Mouse (Mus musculus): ENCODE data around the gene Treh. TPM values are rescaled to one million over a fixed set of nuclear protein-coding genes. Genes with fewer than 3 reads are reported as not detected.

Treh gene
- polyA plus RNA-seq, 1 experiment from 2014 or later = not detected

DNA sequence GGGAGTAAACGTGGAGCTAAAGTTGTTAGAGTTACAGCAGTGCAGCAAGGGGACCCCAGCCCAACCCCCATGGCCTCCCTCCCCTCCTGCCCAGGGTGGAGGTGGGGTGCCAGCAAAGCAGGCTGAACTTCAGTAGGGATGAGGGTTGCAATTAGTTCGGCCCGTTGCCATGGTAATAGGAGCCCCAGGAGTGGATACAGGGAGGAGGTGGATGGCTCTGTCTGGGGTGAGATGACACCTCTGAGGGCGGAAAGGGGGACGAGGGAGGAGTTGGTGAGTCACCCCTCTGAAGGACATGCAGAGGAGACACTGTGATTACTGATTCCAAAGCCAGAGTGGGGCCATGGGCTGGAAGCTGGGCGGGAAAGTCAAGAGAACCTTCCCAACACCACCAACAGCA is 35.9 kb downstream of the Treh start:
- Histone ChIP-seq H3K27me3 (replicated peaks) (no peaks in the 10 kb centered on the region), H3K27ac (no peak overlapping the region), H3K9ac (peak overlapping the region; percentile 45; the same call in 1 of the 2 replicates), H3K4me2 (replicated peaks) (peak overlapping the region; percentile 88), H3K4me1 (replicated peaks) (peaks cover 32% of the 10 kb centered on the region), H3K4me3 (replicated peaks) (peak overlapping the region; percentile 44), H3K36me3 (no peaks in the 10 kb centered on the region), H3K9me3 (no peaks in the 10 kb centered on the region)
- 27% methylated on average over 6 of the region's 6 CpGs for WGBS
- ATAC-seq = no peak; the same call in 1 of the 2 replicates

DNA sequence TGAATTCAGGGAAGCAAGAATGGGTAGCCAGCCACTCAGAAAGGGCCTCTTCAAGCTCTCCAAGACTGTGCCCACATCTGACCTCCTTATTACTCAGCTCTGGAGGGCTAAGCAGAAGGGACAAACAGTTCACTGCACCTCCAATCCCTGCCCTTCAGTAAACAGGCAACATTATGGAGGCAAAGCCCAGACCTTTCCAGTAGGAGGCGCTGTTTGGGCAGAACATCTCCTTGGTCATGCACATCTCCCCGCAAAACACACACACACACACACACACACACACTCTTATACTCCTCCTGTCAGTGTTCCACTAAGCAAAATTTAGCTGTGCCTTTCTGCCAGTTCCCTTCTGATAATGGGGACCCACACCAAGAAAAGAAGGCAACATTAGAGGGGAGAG is 36.6 kb downstream of the Treh start:
- no peaks in the 10 kb centered on the region for H3K36me3 ChIP-seq
- H3K27me3 ChIP-seq (replicated peaks) = no peaks in the 10 kb centered on the region
- WGBS = 57% methylated on average over 2 of the region's 2 CpGs
- H3K4me2 ChIP-seq (replicated peaks) = no peak overlapping the region
- ATAC-seq = no peak
- no peak overlapping the region for H3K27ac ChIP-seq
- H3K9ac ChIP-seq = no peak overlapping the region
- peaks cover 32% of the 10 kb centered on the region for H3K4me1 ChIP-seq (replicated peaks)
- H3K9me3 ChIP-seq = no peaks in the 10 kb centered on the region
- no peak overlapping the region for H3K4me3 ChIP-seq (replicated peaks)

DNA sequence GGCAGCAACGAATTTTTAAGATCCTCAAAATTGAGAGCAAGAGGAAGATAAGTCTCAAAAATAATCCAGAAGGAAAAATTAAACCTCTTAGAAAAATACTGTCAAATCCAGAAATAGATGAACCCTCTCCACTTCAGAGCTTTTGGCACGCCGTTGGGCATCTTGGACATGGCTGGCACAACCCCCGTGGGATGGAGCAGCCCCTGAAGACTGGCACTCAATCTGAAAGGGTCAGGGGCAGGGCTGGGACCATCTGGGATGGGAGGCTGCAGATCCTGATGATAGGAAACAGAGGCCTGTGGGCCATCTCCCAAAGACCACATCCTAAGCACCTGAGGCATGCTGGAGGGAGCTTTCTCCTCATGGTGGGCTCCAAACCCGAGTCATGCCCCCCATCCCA is 37.2 kb downstream of the Treh start:
- Histone ChIP-seq H3K9me3 (no peaks in the 10 kb centered on the region), H3K27me3 (replicated peaks) (no peaks in the 10 kb centered on the region), H3K4me3 (replicated peaks) (no peak overlapping the region), H3K4me2 (replicated peaks) (no peak overlapping the region), H3K4me1 (replicated peaks) (peaks cover 32% of the 10 kb centered on the region), H3K9ac (no peak overlapping the region), H3K36me3 (0 out of 2 replicates have a peak, but pooled peaks cover 2% of the 10 kb centered on the region), H3K27ac (no peak overlapping the region)
- 81% methylated on average over 5 of the region's 5 CpGs for WGBS
- ATAC-seq = no peak

DNA sequence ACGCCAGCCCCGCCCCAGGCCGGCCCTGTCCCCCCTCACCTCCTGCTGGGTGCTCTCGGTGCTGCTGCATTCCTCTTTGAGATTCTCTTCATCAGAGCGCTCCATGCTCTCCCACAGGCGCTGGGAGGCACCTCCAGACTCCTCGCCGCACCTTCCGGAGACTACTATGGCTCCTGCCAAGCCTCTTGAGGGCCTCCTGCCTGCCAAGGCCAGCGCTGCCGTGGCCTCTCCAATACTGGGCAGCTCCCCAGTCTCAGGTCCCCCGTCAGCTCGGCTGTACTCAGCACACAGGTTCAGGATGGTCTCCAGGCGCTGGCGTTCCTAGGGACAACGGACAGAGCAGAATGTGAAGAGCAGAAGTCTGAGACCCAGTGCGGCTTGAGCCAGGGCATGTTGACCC is 38.6 kb downstream of the Treh start:
- no peak overlapping the region for H3K9ac ChIP-seq
- H3K4me1 ChIP-seq (replicated peaks) = peaks cover 32% of the 10 kb centered on the region
- 66% methylated on average over 17 of the region's 17 CpGs for WGBS
- no peaks in the 10 kb centered on the region for H3K27me3 ChIP-seq (replicated peaks)
- no peak overlapping the region for H3K27ac ChIP-seq
- ATAC-seq = no peak
- H3K4me3 ChIP-seq (replicated peaks) = no peak overlapping the region
- no peaks in the 10 kb centered on the region for H3K9me3 ChIP-seq
- H3K36me3 ChIP-seq = 0 out of 2 replicates have a peak, but pooled peaks cover 9% of the 10 kb centered on the region
- no peak overlapping the region for H3K4me2 ChIP-seq (replicated peaks)

DNA sequence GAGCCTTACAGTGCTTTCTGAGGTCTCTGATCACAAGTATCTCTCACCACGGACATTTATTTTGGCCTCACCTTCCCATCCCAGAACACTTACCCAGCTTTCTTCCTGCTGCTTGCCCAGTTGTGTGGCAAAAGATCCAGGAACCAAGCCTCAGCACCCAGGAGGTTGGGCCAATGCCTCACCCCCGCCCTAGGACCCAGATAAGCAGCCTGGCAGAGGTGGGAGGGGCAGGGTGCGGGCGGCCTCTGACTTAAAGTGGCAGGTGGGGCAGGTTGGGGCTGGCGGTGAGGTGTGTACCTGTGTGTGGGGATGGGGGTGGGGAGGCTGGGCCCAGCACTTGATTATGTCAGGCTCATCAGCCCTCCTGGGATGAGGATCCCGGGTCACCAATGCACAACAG is 40.0 kb downstream of the Treh start:
- Histone ChIP-seq H3K9me3 (no peaks in the 10 kb centered on the region), H3K4me3 (replicated peaks) (no peak overlapping the region), H3K36me3 (0 out of 2 replicates have a peak, but pooled peaks cover 11% of the 10 kb centered on the region), H3K4me1 (replicated peaks) (peaks cover 29% of the 10 kb centered on the region), H3K27me3 (replicated peaks) (no peaks in the 10 kb centered on the region), H3K4me2 (replicated peaks) (no peak overlapping the region), H3K27ac (no peak overlapping the region), H3K9ac (no peak overlapping the region)
- ATAC-seq = peak; percentile 48; the same call in 1 of the 2 replicates
- 73% methylated on average over 6 of the region's 6 CpGs for WGBS

DNA sequence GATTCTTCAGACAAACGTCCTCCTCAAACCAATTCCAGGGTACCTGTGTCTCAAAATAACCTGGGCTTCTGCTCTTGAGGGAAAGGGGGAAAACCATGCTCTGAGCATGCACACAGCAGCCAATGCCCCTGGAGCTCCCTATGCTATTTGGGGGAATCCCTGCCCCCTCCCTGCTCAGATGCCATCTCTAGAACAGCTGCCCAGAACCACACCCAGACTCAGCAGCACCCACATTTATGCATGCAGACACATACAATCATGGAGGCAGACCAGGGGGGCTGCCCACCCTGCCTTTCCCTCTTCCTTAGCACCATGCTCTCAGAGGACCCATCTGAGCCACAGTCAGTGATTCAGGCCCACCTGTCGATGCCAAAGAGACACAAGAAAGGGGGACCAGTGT is 40.5 kb downstream of the Treh start:
- ATAC-seq = no peak
- WGBS = 60% methylated on average over 2 of the region's 2 CpGs
- no peaks in the 10 kb centered on the region for H3K27me3 ChIP-seq (replicated peaks)
- H3K9me3 ChIP-seq = no peaks in the 10 kb centered on the region
- H3K9ac ChIP-seq = no peak overlapping the region
- H3K4me1 ChIP-seq (replicated peaks) = peaks cover 25% of the 10 kb centered on the region
- H3K36me3 ChIP-seq = 0 out of 2 replicates have a peak, but pooled peaks cover 11% of the 10 kb centered on the region
- no peak overlapping the region for H3K27ac ChIP-seq
- no peak overlapping the region for H3K4me2 ChIP-seq (replicated peaks)
- no peak overlapping the region for H3K4me3 ChIP-seq (replicated peaks)

DNA sequence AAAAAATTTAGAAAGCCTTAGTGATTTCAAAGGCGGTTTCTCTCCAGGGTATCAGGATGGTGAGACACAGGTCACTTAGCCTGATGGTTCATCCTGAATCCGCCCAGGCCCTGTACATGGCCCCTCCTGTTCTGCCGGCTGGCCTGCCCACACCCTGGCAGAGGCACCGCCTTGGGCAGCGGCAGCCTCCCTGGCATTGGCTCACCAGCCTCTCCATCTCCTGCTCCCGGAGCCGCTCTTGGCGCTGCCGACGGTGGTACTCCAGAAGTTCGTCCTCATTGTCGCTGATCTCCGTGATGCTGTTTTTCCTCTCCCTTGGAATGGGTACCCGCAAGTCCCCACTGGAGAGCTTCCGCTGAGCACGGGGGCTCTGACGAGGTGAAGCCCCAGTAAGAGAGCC is 42.1 kb downstream of the Treh start:
- 0 out of 2 replicates have a peak, but pooled peaks cover 11% of the 10 kb centered on the region for H3K36me3 ChIP-seq
- H3K4me2 ChIP-seq (replicated peaks) = no peak overlapping the region
- no peak overlapping the region for H3K27ac ChIP-seq
- H3K27me3 ChIP-seq (replicated peaks) = no peaks in the 10 kb centered on the region
- no peak for ATAC-seq
- H3K4me3 ChIP-seq (replicated peaks) = no peak overlapping the region
- WGBS = 89% methylated on average over 17 of the region's 17 CpGs
- no peaks in the 10 kb centered on the region for H3K9me3 ChIP-seq
- peaks cover 18% of the 10 kb centered on the region for H3K4me1 ChIP-seq (replicated peaks)
- no peak overlapping the region for H3K9ac ChIP-seq

DNA sequence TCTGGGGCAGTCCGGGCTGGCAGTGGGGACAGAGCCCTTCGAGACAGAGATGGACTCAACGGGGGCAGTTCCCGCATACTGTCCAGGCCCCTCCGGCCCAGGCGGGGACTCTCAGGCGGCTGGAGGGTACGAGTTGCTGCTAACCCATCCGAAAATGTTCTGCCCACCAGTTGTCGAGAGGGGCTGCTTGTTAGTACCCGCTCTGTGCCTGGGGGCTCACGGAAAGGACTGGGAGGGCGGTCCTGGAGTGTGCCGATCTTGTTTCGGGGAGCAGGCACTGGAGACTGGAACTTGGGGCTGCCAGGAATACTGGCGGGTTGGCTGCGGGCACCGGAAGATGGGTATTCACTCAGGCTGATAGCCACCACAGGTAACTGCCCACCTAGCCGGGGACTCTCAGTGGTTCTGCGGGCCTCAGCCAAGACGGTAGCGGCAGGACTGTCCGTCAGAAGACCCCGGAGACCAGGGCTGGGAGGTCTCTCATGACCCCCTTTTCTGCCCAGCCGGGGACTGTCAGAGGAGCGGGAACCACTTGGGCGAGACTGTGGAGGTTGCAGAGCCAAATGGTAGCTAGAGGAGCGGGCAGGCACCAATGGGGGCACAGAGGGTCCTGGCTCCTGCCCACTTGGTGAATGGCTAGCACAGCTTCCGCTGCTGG is 42.8 kb downstream of the Treh start:
- Histone ChIP-seq H3K36me3 (0 out of 2 replicates have a peak, but pooled peaks cover 11% of the 10 kb centered on the region), H3K27ac (no peak overlapping the region)
- 96% methylated on average over 29 of the region's 29 CpGs for WGBS

DNA sequence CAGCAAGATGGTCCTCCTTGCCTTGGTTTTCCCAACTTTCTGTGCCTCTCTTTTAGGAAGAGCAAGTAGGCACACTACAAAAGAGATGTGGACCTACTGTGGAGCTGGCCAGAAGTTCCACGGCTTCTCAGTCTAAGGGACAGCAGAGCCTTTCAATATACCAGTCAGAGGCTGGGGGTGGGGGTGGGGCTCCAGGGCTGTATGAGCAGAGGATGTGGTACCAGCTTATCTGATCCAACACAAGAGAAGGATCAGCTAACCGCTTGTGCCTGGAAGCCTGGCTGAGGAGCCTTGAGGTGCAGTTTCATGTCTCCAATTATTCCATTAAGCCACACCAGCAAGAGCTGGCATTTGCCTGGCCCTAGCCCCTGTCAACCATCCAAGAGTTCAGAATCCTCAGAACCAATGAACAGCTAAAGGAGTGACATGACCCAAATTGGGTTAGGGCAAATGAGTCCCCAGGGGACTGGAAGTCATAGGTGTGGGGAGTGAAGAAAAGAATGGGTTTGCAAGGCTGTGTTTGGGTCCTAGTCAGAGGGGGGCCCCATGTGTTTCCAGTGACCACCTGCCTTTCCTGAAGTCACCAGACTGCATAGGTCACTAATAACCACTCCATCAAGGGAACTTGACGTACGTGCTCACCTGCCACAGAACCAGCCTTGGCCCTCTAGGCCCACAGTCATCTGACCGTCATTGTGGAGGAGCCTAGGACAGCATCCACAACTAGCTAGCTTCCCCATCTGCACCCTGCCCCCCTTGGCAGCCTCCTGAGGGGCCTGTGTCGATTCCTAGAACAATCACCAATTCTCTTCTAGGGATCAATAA is 44.2 kb downstream of the Treh start:
- no peak overlapping the region for H3K4me3 ChIP-seq (replicated peaks)
- no peaks in the 10 kb centered on the region for H3K27me3 ChIP-seq (replicated peaks)
- H3K27ac ChIP-seq = no peak overlapping the region
- 77% methylated on average over 6 of the region's 6 CpGs for WGBS
- ATAC-seq = no peak
- no peak overlapping the region for H3K4me2 ChIP-seq (replicated peaks)
- peaks cover 26% of the 10 kb centered on the region for H3K4me1 ChIP-seq (replicated peaks)
- H3K36me3 ChIP-seq = 0 out of 2 replicates have a peak, but pooled peaks cover 11% of the 10 kb centered on the region
- no peak overlapping the region for H3K9ac ChIP-seq
- no peaks in the 10 kb centered on the region for H3K9me3 ChIP-seq

More for the DNA sequence above, 42.8 kb downstream of the Treh start:
- Histone ChIP-seq H3K9ac (no peak overlapping the region), H3K4me3 (replicated peaks) (no peak overlapping the region), H3K4me1 (replicated peaks) (peaks cover 25% of the 10 kb centered on the region), H3K27me3 (replicated peaks) (no peaks in the 10 kb centered on the region), H3K4me2 (replicated peaks) (no peak overlapping the region), H3K9me3 (no peaks in the 10 kb centered on the region)
- no peak for ATAC-seq

DNA sequence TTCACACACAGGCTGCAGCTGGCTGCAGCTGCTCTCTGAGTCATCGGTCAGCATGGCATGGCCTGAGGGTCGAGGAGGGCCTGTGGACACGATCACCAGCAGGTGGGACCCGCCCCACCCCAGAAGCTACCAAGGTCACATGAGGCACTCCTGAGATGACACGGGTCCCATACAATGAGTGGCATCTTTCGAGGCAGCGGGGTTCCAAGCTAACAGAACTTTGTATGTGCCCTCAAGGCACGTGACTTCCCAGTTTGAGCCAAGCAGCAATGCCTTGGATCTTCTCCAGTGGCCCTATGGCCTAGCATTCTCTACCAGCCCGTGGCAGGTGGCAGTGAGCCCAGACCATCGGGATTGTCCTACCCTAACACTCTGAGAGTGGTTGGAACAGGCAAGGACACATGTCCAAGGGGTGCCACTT is 44.8 kb downstream of the Treh start:
- 77% methylated on average over 10 of the region's 10 CpGs for WGBS
- Histone ChIP-seq H3K4me1 (replicated peaks) (peaks cover 26% of the 10 kb centered on the region), H3K27me3 (replicated peaks) (no peaks in the 10 kb centered on the region), H3K27ac (no peak overlapping the region), H3K4me2 (replicated peaks) (no peak overlapping the region), H3K9ac (no peak overlapping the region), H3K36me3 (0 out of 2 replicates have a peak, but pooled peaks cover 11% of the 10 kb centered on the region), H3K9me3 (no peaks in the 10 kb centered on the region), H3K4me3 (replicated peaks) (no peak overlapping the region)
- no peak for ATAC-seq

DNA sequence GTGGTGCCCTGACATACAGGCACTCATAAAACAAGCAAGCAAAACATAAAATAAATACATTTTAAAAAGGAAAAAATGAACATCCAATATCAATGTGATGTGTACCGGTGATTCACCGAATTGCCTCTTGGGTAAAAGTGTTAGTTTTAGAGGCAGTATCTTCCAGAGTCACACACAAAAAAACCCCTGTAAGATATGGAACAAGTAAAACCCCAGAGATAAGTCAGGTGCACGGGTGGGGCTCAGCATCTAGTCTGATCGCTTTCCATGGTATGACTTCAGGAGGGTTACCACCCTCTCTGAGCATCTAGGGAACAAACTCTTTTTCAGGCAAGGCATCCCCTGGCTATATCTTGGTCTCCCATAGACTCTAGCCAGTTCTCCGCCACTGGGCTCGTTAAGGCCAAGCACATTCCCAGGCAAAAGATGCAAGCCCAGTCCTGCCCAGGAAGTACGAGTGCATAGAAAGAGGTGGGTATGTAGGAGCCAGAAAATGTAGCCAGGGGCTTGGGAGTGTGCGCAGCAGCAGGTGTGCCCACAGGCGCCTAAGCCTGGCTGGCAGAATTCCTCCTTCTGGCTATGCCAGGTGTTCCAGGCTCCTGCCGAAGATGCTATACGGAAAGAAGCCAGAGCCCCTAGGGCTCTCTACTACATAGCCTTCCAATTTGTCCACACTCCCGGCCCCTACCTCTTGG is 46.1 kb downstream of the Treh start:
- no peak for ATAC-seq

More for the DNA sequence above, 46.1 kb downstream of the Treh start:
- 87% methylated on average over 12 of the region's 12 CpGs for WGBS
- H3K4me1 ChIP-seq (replicated peaks) = peaks cover 25% of the 10 kb centered on the region
- H3K4me3 ChIP-seq (replicated peaks) = no peak overlapping the region
- H3K4me2 ChIP-seq (replicated peaks) = no peak overlapping the region
- H3K27ac ChIP-seq = no peak overlapping the region
- H3K36me3 ChIP-seq = 0 out of 2 replicates have a peak, but pooled peaks cover 11% of the 10 kb centered on the region
- no peaks in the 10 kb centered on the region for H3K9me3 ChIP-seq
- no peak overlapping the region for H3K9ac ChIP-seq
- H3K27me3 ChIP-seq (replicated peaks) = no peaks in the 10 kb centered on the region
